Mouse (Mus musculus): ENCODE results near the gene Dhx9.
"Not testable (repeated sequence)": the region's sequence is repeated elsewhere in the genome, so short reads cannot be mapped to it uniquely, and the experiment has no call there.

Gene Dhx9

GRCm38 (mm10) chr1:153416271-153416832, 71.1 kb downstream of the Dhx9 start:
- DNase-seq, result peak; percentile 50

GRCm38 (mm10) chr1:153415742-153416141, 71.7 kb downstream of the Dhx9 start:
- DNase-seq, result not testable (repeated sequence)

- DNase-seq, result peak; percentile 92
Observed at GRCm38 (mm10) chr1:153414962-153415361, 72.5 kb downstream of the Dhx9 start.

GRCm38 (mm10) chr1:153414114-153414723, 73.2 kb downstream of the Dhx9 start:
- DNase-seq, result peak; percentile 91

- peak; percentile 30 for DNase-seq
Observed at GRCm38 (mm10) chr1:153413397-153414020, 74.0 kb downstream of the Dhx9 start.

- not testable (repeated sequence) for DNase-seq
Observed at GRCm38 (mm10) chr1:153412663-153413396, 74.6 kb downstream of the Dhx9 start.

GRCm38 (mm10) chr1:153411723-153412122, 75.7 kb downstream of the Dhx9 start:
- peak; percentile 55 for DNase-seq

- DNase-seq, result not testable (repeated sequence)
Observed at GRCm38 (mm10) chr1:153410915-153411314, 76.5 kb downstream of the Dhx9 start.

GRCm38 (mm10) chr1:153408296-153408695, 79.2 kb downstream of the Dhx9 start:
- not testable (repeated sequence) for DNase-seq

- not testable (repeated sequence) for DNase-seq
Observed at GRCm38 (mm10) chr1:153407641-153408040, 79.8 kb downstream of the Dhx9 start.
